Mouse (Mus musculus): Measurements from ENCODE around the gene Ccnq.

- no peak for TF ChIP-seq CTCF (IDR thresholded peaks at IDR 0.05; ENCODE audit: control insufficient read depth, insufficient read depth, low read length)
- no peak for TF ChIP-seq POLR2A (IDR thresholded peaks at IDR 0.05; ENCODE audit: borderline replicate concordance, control insufficient read depth, low read depth, low read length)
Observed at GRCm38 (mm10) chr11:78777851-78778680, 26.5 kb upstream of the Ccnq start.

All from bone marrow, adult 2 months (tissue).